Mouse (Mus musculus) right cerebral cortex, postnatal 36 days (tissue): ENCODE results near the gene 4930562C15Rik.
"Not testable (repeated sequence)": the region's sequence is repeated elsewhere in the genome, so short reads cannot be mapped to it uniquely, and the experiment has no call there.

ENCODE experiments used
- DNase-seq, 2 experiments: peaks; one replicate each; pipeline ENCODE4 v3.0.0; 2022; ENCODE audit warnings: low spot score in 2 of 2, mixed read lengths in 1 of 2

Gene 4930562C15Rik

GRCm38 (mm10) chr16:4835191-4835590 lies at the start of gene 4930562C15Rik:
TSS of gene 4930562C15Rik (plus strand) at chr16:4835416.
- no peak for DNase-seq

DNA sequence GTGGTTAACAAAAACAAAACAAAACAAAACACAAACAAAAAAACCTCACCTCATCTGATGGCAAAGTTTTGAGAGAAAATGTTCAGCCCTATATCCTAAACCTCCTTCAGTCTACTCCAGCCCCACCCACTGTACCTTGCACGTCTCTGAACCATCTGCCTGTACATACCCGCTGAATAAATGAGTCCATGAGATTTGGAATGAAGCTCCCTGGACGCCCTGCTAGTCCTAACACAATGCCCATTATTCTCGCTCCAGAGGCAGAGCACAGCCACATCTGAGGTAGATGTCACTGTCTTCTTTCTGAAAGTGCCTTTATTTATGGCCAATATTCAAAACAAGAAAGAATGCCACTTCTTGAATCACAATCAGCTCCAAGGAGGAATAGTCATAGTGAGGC lies 49.5 kb upstream of the 4930562C15Rik start:
- DNase-seq: no peak

DNA sequence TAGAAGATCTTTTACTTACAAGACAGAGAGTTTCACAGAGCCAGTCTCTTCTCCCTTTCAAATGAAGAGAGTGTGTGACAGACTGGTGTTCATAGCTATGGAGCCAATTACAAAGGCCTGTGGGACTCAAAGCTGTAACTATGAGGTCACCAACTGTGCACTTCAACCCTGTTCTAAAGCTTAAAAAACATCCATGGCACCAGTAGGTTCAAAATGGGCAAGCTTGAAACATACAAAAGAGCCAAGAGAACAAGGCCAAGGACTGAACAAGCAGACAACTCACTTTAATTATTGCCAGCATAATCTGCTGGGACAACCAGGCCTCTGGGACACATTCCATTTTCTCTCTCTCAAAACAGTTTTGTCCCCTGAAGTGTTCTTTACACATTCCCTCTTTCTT lies 47.0 kb upstream of the 4930562C15Rik start:
- no peak for DNase-seq

DNA sequence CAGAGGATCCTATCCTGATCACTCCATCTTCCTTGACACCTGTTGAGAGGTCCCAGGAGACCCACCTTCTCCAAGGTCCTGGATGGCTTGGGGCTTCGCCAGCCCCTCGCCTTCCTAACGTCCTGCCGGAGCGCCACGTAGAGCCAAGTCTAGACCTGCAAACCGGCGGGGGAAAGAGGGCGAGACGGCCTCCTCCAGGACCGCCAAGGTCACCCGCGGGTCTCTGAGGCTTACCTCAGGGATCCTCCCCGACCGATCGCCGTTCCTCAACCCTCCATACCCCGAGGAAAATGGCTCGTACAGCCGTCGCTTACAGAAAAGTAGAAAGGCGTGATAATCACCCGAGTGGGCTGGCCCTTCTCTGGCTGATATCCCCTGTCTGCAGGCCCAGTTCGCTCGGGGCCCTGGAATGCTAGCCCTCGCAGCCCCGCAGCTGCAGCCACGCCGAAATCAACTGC lies 45.9 kb upstream of the 4930562C15Rik start:
- no peak for DNase-seq

GRCm38 (mm10) chr16:4789810-4790559 lies 45.2 kb upstream of the 4930562C15Rik start, which contains the start of gene Cdip1:
TSS of gene Cdip1 (minus strand) at chr16:4790292.
- peak; percentile 96 for DNase-seq

- no peak for DNase-seq
Measured at GRCm38 (mm10) chr16:4791332-4791731, 43.9 kb upstream of the 4930562C15Rik start.

GRCm38 (mm10) chr16:4796631-4797030 lies 38.6 kb upstream of the 4930562C15Rik start:
- no peak for DNase-seq

DNA sequence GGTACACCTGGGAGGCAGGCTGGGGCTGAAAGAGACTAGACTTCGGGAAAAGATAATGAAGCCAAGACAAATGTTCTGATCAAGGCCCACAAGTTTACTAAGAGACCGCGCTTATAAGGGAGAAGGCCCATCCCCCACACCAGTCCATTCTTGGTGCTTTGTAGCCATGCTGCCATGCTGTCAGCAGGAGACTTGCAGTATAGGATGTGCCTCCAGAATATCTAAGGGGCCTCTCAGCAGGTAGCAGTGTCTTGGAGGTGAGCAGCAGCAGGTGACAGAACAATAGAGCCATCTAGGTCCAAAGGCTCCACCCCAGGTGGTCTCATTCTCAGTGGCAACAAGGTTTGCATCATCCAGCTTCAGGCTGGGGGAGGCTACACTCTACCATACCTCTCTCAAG lies 16.9 kb upstream of the 4930562C15Rik start:
- no peak for DNase-seq

GRCm38 (mm10) chr16:4824466-4824865 lies 10.8 kb upstream of the 4930562C15Rik start:
- DNase-seq: not testable (repeated sequence)

- no peak for DNase-seq
Measured at GRCm38 (mm10) chr16:4827639-4828038, 7.6 kb upstream of the 4930562C15Rik start.

- DNase-seq: no peak
Measured at GRCm38 (mm10) chr16:4829271-4829900, 5.8 kb upstream of the 4930562C15Rik start.

GRCm38 (mm10) chr16:4831650-4832419 lies 3.4 kb upstream of the 4930562C15Rik start:
- peak; percentile 54 for DNase-seq

DNA sequence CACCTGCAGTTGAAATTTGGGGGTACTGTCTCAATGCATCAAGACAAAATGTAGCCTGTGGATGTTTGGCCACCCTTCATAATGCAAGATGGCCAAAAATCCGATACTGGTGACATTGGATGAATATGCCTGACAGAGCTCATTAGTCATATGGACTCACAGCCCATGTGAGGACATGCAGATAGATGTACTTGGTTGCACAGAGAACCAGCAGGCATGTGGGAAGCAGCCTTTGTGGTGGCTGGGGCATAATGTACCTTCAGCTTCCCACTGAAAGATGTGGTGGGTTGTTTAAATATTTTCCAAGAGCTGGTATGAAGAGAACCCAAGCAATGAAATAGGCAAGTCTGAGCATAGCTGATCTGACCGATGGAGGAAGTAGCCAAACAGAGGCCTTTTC lies 1.4 kb upstream of the 4930562C15Rik start:
- DNase-seq: peak in 1 of 2 experiments; percentile 32

DNA sequence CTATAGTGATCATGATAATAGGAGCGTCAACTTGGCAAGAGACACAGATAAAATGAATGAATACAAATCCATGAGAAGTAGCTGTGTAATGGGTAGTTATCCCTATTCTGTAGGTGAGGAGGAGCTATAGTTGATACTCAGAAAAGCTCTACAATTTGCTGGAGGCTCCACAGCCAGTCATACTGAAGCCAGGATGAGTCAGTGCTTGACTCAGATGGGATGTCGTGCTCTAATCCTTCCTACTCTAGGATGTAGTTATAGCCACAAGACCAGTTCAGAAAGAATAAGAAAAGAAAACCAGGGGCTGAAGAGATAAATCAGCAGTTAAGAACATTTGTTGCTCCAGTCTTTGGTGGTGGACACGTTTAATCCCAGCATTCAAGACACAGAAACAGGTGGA lies 2.4 kb downstream of the 4930562C15Rik start:
- DNase-seq: no peak

DNA sequence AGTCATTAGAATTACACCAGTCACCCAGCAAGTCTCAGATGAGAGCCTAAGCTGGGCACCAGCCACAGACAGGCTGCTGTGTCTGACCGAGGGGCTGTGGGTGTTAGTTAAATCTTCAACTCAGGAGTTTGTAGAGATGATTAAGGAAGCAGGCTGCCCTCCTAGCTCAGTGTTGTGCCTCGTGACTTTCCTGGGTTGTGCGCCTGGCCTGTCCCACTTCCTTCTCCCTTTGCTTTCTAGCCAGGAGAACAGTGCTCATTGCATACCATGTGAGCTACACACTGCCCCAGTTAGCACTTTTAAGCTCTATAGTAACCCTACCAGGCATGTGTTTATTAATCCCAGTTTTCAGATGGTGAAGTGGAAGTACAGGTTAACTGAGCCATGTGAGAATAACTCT lies 4.3 kb downstream of the 4930562C15Rik start:
- no peak for DNase-seq

- DNase-seq: no peak
Measured at GRCm38 (mm10) chr16:4840231-4840630, 5.0 kb downstream of the 4930562C15Rik start.

GRCm38 (mm10) chr16:4847041-4847440 lies 11.8 kb downstream of the 4930562C15Rik start:
- no peak for DNase-seq

DNA sequence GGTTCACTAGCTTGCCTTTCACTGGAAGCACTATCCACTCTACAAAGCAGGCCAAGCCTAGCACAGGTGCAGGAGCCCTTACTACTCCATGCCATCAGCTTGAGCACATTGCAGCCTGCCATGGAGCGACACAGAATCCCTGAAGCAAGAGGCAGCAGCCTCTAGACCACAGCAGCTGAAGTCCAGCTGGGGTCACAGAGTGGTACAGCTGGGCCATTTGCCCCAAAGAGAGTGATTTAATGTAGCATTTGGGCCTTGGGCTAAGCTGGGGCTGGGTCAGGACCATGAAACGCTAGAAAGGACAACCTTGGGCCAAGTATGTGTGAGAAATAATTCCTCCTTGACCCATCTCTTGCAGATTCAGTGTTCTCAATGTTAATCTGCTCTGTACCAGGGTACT lies 12.9 kb downstream of the 4930562C15Rik start:
- no peak for DNase-seq

DNA sequence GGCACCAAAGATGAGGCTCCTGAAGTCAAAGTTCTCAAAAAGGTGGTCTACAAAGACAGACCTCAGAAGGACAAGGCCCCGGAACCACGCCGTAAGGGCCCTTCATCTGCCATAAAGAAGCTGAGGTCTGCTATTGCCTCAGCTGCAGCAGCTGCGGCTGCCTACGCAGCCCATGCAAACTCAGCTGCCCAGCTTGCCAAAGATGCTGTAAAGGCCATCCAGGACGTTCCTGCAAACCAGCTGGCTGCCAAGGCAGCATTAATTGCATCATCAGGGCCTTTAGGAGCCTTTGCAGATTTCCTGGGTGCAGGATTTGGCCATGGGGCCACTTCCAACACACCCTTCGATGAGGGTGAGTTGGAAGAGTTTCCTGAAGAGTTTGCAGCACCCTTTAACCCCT lies 15.1 kb downstream of the 4930562C15Rik start:
- no peak for DNase-seq

DNA sequence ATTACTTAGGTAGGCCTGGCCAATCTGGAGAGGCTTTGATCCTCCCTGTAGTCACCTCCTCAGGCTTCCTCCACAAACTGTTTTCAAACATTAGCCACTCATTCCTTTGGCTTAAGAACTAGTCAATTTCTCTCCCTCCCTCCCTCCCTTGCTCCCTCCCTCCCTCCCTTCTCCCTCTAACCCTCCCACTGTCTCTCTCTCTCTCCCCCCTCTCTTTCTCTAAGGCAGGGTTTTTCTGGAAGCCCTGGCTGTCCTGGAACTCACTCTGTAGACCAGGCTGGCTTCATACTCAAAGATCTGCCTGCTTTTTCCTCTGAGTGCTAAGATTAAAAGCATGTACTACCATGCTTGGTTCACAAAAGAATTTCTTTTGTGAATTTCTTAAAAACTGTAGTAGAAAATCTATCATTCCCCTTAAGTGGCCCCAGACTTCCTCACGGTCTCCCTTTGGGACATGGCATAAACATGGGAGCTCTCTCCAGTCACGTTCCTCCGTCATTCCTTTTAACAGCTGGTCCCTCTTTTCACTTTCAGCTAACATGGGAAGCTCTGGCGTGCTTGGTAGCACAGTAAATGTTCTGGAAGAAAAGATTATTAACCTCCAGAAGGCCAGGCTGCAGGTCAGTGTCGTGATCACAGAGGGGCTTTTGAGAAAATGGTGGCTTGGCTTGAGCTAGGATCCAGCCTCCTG lies 15.9 kb downstream of the 4930562C15Rik start:
- DNase-seq: no peak

DNA sequence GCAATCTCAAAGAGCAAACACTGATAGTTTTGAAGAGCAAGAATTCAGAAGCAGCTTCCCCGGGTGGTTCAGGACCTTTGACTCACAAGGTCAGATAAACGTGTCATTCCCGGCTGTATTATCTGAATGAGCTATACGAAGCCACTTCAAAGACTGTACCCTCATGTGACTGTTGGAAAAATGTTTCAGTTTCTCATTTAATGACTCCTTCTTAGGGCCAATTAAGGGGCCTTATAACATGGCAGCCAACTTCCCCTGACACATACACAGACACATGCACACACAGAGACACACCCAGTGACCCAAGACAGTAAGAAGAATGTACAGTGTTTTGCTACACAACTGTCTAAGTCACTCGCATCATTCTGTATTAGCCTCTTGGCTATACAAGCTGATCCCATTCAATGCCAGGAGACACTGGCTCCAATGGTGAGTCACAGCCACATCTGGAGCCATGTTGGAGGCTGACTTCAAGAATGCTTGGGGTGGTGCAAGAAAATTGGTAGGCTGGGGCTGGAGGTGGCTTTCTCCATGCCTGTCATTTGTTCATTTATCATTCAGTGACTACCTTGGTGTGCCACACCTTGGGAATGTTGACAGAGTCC lies 19.9 kb downstream of the 4930562C15Rik start:
- DNase-seq: no peak
